Mouse (Mus musculus): ENCODE measurements at regions not wholly inside any gene's neighbourhood (a gene's known extent, or its start where the extent isn't known, plus 50 kb on each side); places are given as distances from the start of the nearest gene placed in this dataset.
A peak's percentile ranks its signal among the peaks of the same experiment; 100 is the strongest.

GRCm38 (mm10) chr1:117243599-117243998 is 440.8 kb downstream of the Gm19965 start:
- no peak for DNase-seq (ENCODE audit: low read depth, low spot score)

- no peak for DNase-seq (ENCODE audit: low read depth, low spot score)
Measured at GRCm38 (mm10) chr1:117248342-117248741, 445.6 kb downstream of the Gm19965 start.

DNA sequence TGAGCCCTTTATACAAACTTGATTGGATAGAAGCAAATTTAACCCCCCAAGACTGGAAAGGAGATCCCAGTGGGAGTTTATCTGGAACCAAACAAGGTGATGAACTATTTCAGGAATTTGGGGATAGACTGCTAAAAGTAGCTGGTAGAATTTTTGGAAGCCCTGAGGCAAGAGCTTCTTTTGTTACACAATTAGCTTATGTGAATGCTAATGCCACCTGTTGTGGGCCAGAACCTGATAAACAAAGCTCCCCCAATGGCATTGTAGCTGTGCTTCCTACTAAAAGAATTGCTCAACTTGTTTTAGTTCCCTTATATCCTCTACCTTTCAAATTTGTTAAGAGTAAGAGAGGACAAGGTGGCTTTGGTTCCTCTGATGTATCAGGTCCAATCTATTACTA is 406.2 kb upstream of the Gm28363 start:
- peak; percentile 91 for DNase-seq (ENCODE audit: low read depth, low spot score)

DNA sequence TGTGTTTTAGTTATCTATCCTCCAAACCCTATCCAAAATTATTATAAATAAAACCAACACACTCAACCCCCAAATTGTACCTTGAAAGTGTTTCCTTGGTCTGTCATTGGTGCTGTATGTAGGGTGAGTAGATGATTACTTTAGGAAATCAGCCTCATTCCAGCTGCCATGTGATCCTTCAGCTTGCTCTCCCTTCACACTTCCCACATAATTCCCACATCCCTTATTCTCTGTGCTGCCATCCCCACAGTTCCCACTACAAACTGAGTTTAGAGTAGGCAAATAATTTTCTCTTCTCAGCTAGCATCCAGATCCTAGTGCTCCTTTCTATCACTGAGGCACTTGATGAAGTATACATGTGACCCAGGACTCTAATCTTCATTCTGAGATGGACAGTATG is 397.7 kb upstream of the Gm28363 start:
- no peak for DNase-seq (ENCODE audit: low read depth, low spot score)
